Comparison of ENCODE assay signal across 21 mouse cellular contexts in the genomic region with DNA sequence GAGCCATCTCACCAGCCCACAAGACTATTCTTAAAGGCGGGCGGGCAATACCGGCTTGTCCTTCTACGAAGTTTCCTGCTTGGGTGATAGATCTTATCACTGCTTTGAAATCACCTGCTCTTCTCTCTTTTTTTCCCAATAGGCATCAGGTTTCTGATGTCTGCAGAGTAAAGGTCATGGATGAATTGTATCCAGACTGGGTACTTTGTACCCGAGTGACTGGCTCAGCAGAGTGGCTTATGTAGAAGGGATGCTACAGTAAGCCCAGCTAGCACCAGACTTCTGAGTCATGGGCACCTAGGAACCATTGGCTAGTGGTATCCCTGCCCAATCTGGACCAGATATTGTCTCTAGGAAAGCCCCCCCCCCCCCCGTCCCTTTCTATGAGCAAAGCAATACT. TPM values are rescaled to one million over a fixed set of nuclear protein-coding genes. Genes with fewer than 3 reads are reported as not detected.
A peak's percentile ranks its signal among the peaks of the same experiment; 100 is the strongest.
DNase-seq lines count a peak whose midpoint lies in the region; ATAC-seq and TF ChIP-seq lines count a peak whose summit lies in the region.
"Had no signal": no experiment of that assay in that cellular context is flagged by ENCODE, and none has a peak within 500 bp of the region (broad histone marks: within the 10 kb centered on the region; RNA-seq: fewer than 3 reads in every experiment).

No protein-coding gene starts in this region.

- no peak overlapping the region for H3K27ac ChIP-seq in liver, embryonic 13.5 days
- no peak overlapping the region for H3K27ac ChIP-seq in liver, embryonic 12.5 days
- H3K27ac ChIP-seq in intestine, embryonic 15.5 days = no peak overlapping the region
- no peak overlapping the region for H3K27ac ChIP-seq in limb, embryonic 10.5 days
- H3K27ac ChIP-seq in cerebellum, adult 2 months (ENCODE audit: insufficient read depth, low read length) = no peak overlapping the region
- H3K27ac ChIP-seq: embryonic facial prominence, embryonic 15.5 days; forebrain, embryonic 10.5 days; hindbrain, embryonic 10.5 days; hindbrain, embryonic 14.5 days had no signal

- WGBS in liver, embryonic 13.5 days (ENCODE audit: insufficient replicate concordance) = 42% methylated on average over 6 of the region's 6 CpGs
- WGBS in liver, embryonic 12.5 days (ENCODE audit: insufficient replicate concordance) = 48% methylated on average over 6 of the region's 6 CpGs
- 38% methylated on average over 6 of the region's 6 CpGs for WGBS in intestine, embryonic 15.5 days
- 47% methylated on average over 6 of the region's 6 CpGs for WGBS in limb, embryonic 10.5 days
- 64% methylated on average over 6 of the region's 6 CpGs for WGBS in cerebellum, adult 2 months

- peaks cover 37% of the 10 kb centered on the region for H3K4me1 ChIP-seq in liver, embryonic 13.5 days (replicated peaks)
- peaks cover 37% of the 10 kb centered on the region for H3K4me1 ChIP-seq in liver, embryonic 12.5 days
- peaks cover 77% of the 10 kb centered on the region for H3K4me1 ChIP-seq in E14TG2a.4 (replicated peaks; ENCODE audit: low read depth, low read length)
- H3K4me1 ChIP-seq in intestine, embryonic 15.5 days (replicated peaks) = peaks cover 8% of the 10 kb centered on the region
- peaks cover 19% of the 10 kb centered on the region for H3K4me1 ChIP-seq in limb, embryonic 10.5 days
- peaks cover 13% of the 10 kb centered on the region for H3K4me1 ChIP-seq in cerebellum, adult 2 months (ENCODE audit: control insufficient read depth, insufficient read depth, low read length)

- H3K36me3 ChIP-seq in liver, embryonic 13.5 days = no peaks in the 10 kb centered on the region
- no peaks in the 10 kb centered on the region for H3K36me3 ChIP-seq in liver, embryonic 12.5 days
- peaks cover 21% of the 10 kb centered on the region for H3K36me3 ChIP-seq in E14TG2a.4 (ENCODE audit: insufficient read depth, low read length)
- H3K36me3 ChIP-seq in intestine, embryonic 15.5 days = no peaks in the 10 kb centered on the region
- H3K36me3 ChIP-seq in limb, embryonic 10.5 days = no peaks in the 10 kb centered on the region
- H3K36me3 ChIP-seq: embryonic facial prominence, embryonic 15.5 days; forebrain, embryonic 10.5 days; heart, embryonic 12.5 days; hindbrain, embryonic 10.5 days had no signal

- no peak for TF ChIP-seq CTCF in E14TG2a.4 (conservative IDR thresholded peaks at IDR 0.05; ENCODE audit: low read length)
- TF ChIP-seq CTCF in cerebellum, adult 2 months (IDR thresholded peaks at IDR 0.05; ENCODE audit: borderline replicate concordance, insufficient read depth, low read depth, low read length) = no peak

- no peaks in the 10 kb centered on the region for H3K9me3 ChIP-seq in liver, embryonic 13.5 days (replicated peaks)
- H3K9me3 ChIP-seq in liver, embryonic 12.5 days (replicated peaks) = no peaks in the 10 kb centered on the region
- no peaks in the 10 kb centered on the region for H3K9me3 ChIP-seq in E14TG2a.4 (ENCODE audit: low read length)
- H3K9me3 ChIP-seq in intestine, embryonic 15.5 days = no peaks in the 10 kb centered on the region
- no peaks in the 10 kb centered on the region for H3K9me3 ChIP-seq in limb, embryonic 10.5 days (replicated peaks)
- H3K9me3 ChIP-seq: embryonic facial prominence, embryonic 15.5 days; forebrain, embryonic 10.5 days; G1E; heart, embryonic 12.5 days; hindbrain, embryonic 10.5 days had no signal

- peaks cover 9% of the 10 kb centered on the region; the same call in 1 of the 2 replicates for H3K27me3 ChIP-seq in liver, embryonic 13.5 days
- H3K27me3 ChIP-seq in liver, embryonic 12.5 days (replicated peaks) = peaks cover 12% of the 10 kb centered on the region
- H3K27me3 ChIP-seq in E14TG2a.4 (ENCODE audit: insufficient read depth, low read length) = no peaks in the 10 kb centered on the region
- no peaks in the 10 kb centered on the region for H3K27me3 ChIP-seq in intestine, embryonic 15.5 days (replicated peaks)
- H3K27me3 ChIP-seq in limb, embryonic 10.5 days (ENCODE audit: low read depth, poor library complexity, severe bottlenecking) = no peaks in the 10 kb centered on the region
- no peaks in the 10 kb centered on the region for H3K27me3 ChIP-seq in cerebellum, adult 2 months (ENCODE audit: control insufficient read depth, insufficient read depth, low read length)
- H3K27me3 ChIP-seq: embryonic facial prominence, embryonic 15.5 days; heart, embryonic 12.5 days had no signal

- H3K9ac ChIP-seq in liver, embryonic 13.5 days = no peak overlapping the region
- H3K9ac ChIP-seq in liver, embryonic 12.5 days = no peak overlapping the region
- H3K9ac ChIP-seq in intestine, embryonic 15.5 days = no peak overlapping the region
- H3K9ac ChIP-seq: embryonic facial prominence, embryonic 15.5 days; hindbrain, embryonic 14.5 days had no signal

- no peak for TF ChIP-seq POLR2A in cerebellum, adult 2 months (IDR thresholded peaks at IDR 0.05; ENCODE audit: borderline replicate concordance, insufficient read depth, low read length)

- DNase-seq in liver, embryonic 13.5 days = no peak
- DNase-seq in MN1 (ENCODE audit: low spot score) = peak; percentile 33
- no peak for DNase-seq in adrenal gland, postnatal 10 days
- no peak for DNase-seq in limb, embryonic 10.5 days (ENCODE audit: low spot score)
- DNase-seq in cerebellum, adult 2 months = no peak
- DNase-seq: adrenal gland, adult 8-10 months; B cell, adult 2 months; cerebellum, adult 11-12 months; cerebellum, postnatal 10 days; gastrocnemius, adult 2 months; gastrocnemius, postnatal 25 days had no signal

- H3K4me2 ChIP-seq in liver, embryonic 13.5 days = peak overlapping the region; percentile 99
- no peak overlapping the region for H3K4me2 ChIP-seq in liver, embryonic 12.5 days
- H3K4me2 ChIP-seq in intestine, embryonic 15.5 days (replicated peaks) = no peak overlapping the region

- H3K4me3 ChIP-seq in liver, embryonic 13.5 days (replicated peaks) = no peak overlapping the region
- no peak overlapping the region for H3K4me3 ChIP-seq in liver, embryonic 12.5 days
- H3K4me3 ChIP-seq in E14TG2a.4 (replicated peaks; ENCODE audit: low read length) = peak overlapping the region; percentile 45
- H3K4me3 ChIP-seq in intestine, embryonic 15.5 days (replicated peaks) = no peak overlapping the region
- H3K4me3 ChIP-seq in limb, embryonic 10.5 days = no peak overlapping the region
- no peak overlapping the region for H3K4me3 ChIP-seq in cerebellum, adult 2 months (replicated peaks; ENCODE audit: insufficient read depth, low read depth, low read length)

- ATAC-seq in liver, embryonic 13.5 days (ENCODE audit: low read depth) = no peak
- no peak for ATAC-seq in liver, embryonic 12.5 days
- peak; percentile 48 for ATAC-seq in intestine, embryonic 15.5 days
- ATAC-seq: forebrain, embryonic 14.5 days had no signal

RNA-seq across cellular contexts. Expression of gene Slc2a8, which starts 1.7 kb away (rescaled TPM):
- polyA plus RNA-seq in liver, embryonic 13.5 days (2015; fragmentation: Nextera tagmentation; extraction: Ambion mirVana) = 9.0 and 9.9 TPM in 2 replicates
- 11.2 and 11.9 TPM in 2 replicates for polyA plus RNA-seq in liver, embryonic 12.5 days (2016; fragmentation: Nextera tagmentation; extraction: Ambion mirVana)
- polyA plus RNA-seq in intestine, embryonic 15.5 days (2015; fragmentation: Nextera tagmentation; extraction: Ambion mirVana) = 16.8 and 19.3 TPM in 2 replicates
- total RNA-seq in adrenal gland, postnatal 10 days (2021) = 10 to 100 TPM; 20.1 to 23.0 TPM
- polyA plus RNA-seq in limb, embryonic 10.5 days (2016; fragmentation: Nextera tagmentation; extraction: Ambion mirVana) = 16.5 and 22.3 TPM in 2 replicates
- 51.3 and 55.0 TPM in 2 replicates for polyA plus RNA-seq in cerebellum, adult 2 months (2012; rRNA removed)

RNA-seq across cellular contexts. Expression of gene Lrsam1, which starts 22.2 kb away (rescaled TPM):
- 2.0 and 3.0 TPM in 2 replicates for polyA plus RNA-seq in liver, embryonic 13.5 days (2015; fragmentation: Nextera tagmentation; extraction: Ambion mirVana)
- 3.5 and 4.4 TPM in 2 replicates for polyA plus RNA-seq in liver, embryonic 12.5 days (2016; fragmentation: Nextera tagmentation; extraction: Ambion mirVana)
- polyA plus RNA-seq in intestine, embryonic 15.5 days (2015; fragmentation: Nextera tagmentation; extraction: Ambion mirVana) = 7.2 and 7.7 TPM in 2 replicates
- total RNA-seq in adrenal gland, postnatal 10 days (2021) = 10 to 100 TPM; 14.6 to 23.7 TPM
- polyA plus RNA-seq in limb, embryonic 10.5 days (2016; fragmentation: Nextera tagmentation; extraction: Ambion mirVana) = 5.3 and 7.5 TPM in 2 replicates
- polyA plus RNA-seq in cerebellum, adult 2 months (2012; rRNA removed) = 32.8 and 36.7 TPM in 2 replicates

RNA-seq across cellular contexts. Expression of gene Rpl12, which starts 22.3 kb away (rescaled TPM):
- polyA plus RNA-seq in liver, embryonic 13.5 days (2015; fragmentation: Nextera tagmentation; extraction: Ambion mirVana) = 141 and 148 TPM in 2 replicates
- polyA plus RNA-seq in liver, embryonic 12.5 days (2016; fragmentation: Nextera tagmentation; extraction: Ambion mirVana) = 171 and 174 TPM in 2 replicates
- 185 and 190 TPM in 2 replicates for polyA plus RNA-seq in intestine, embryonic 15.5 days (2015; fragmentation: Nextera tagmentation; extraction: Ambion mirVana)
- 100 to 1,000 TPM; 174 to 187 TPM for total RNA-seq in adrenal gland, postnatal 10 days (2021)
- polyA plus RNA-seq in limb, embryonic 10.5 days (2016; fragmentation: Nextera tagmentation; extraction: Ambion mirVana) = 194 and 232 TPM in 2 replicates
- 257 and 289 TPM in 2 replicates for polyA plus RNA-seq in cerebellum, adult 2 months (2012; rRNA removed)
